Mouse (Mus musculus) neural tube, embryonic 13.5 days (tissue): ENCODE results near the gene D1Pas1. TPM values are rescaled to one million over a fixed set of nuclear protein-coding genes. Genes with fewer than 3 reads are reported as not detected.

Source experiments
- ATAC-seq: fragments of 200-750 bp; cut with Nextera tagmentation; 2 replicates; pipeline ENCODE4 v1.8.0; 2017; ENCODE audit warnings: low read depth, mild to moderate bottlenecking, moderate TSS enrichment, moderate library complexity
- H3K27ac ChIP-seq: fragments of 300-500 bp; sonication (generic); replicated peaks from 2 replicates; pipeline ENCODE4 v1.5.1; 2015; ENCODE audit warnings: moderate library complexity, mild to moderate bottlenecking, inconsistent platforms
- H3K27me3 ChIP-seq: fragments of 300-500 bp; sonication (generic); 2 replicates; pipeline ENCODE4 v1.6.1; 2015; ENCODE audit warnings: mild to moderate bottlenecking, inconsistent platforms
- H3K36me3 ChIP-seq: fragments of 300-500 bp; sonication (generic); 2 replicates; pipeline ENCODE4 v1.6.1; 2015; ENCODE audit warnings: mild to moderate bottlenecking, inconsistent platforms
- H3K4me1 ChIP-seq: fragments of 300-500 bp; sonication (generic); replicated peaks from 2 replicates; pipeline ENCODE4 v1.6.1; 2015; ENCODE audit warnings: inconsistent platforms
- H3K4me2 ChIP-seq: fragments of 300-500 bp; sonication (generic); 2 replicates; pipeline ENCODE4 v1.6.1; 2015; ENCODE audit warnings: inconsistent platforms, mild to moderate bottlenecking, moderate library complexity
- H3K4me3 ChIP-seq: fragments of 300-500 bp; sonication (generic); 2 replicates; pipeline ENCODE4 v1.5.1; 2015; ENCODE audit warnings: mild to moderate bottlenecking, inconsistent platforms
- H3K9ac ChIP-seq: fragments of 300-500 bp; sonication (generic); 2 replicates; pipeline ENCODE4 v1.6.1; 2015; ENCODE audit warnings: moderate library complexity, mild to moderate bottlenecking, inconsistent platforms
- H3K9me3 ChIP-seq: fragments of 300-500 bp; sonication (generic); 2 replicates; pipeline ENCODE4 v1.6.1; 2016; ENCODE audit warnings: inconsistent platforms
- WGBS: fragments of 180-500 bp; shearing (Covaris S2); methylation state at CpG from one replicate; pipeline ENCODE4 v1.1.7; 2015; 5-methylcytosine and 5-hydroxymethylcytosine counted together
- polyA plus RNA-seq: library from polyadenylated mRNA; unstranded; fragments of >200 nt; fragmentation: Nextera tagmentation; extraction: Ambion mirVana; gene quantifications from 2 replicates; pipeline ENCODE4 v1.2.1, GENCODE M21; 2015

Gene D1Pas1
- 0.20 TPM in 1 of 2 replicates, not detected in the other for polyA plus RNA-seq

GRCm38 (mm10) chr1:186967201-186967812 lies at the start of gene D1Pas1:
Gene D1Pas1, plus strand, starts transcription at chr1:186967416.
- WGBS = 81% methylated on average over 53 of the region's 53 CpGs
- ATAC-seq = no peak

GRCm38 (mm10) chr1:186922489-186923370 lies 44.5 kb upstream of the D1Pas1 start:
- Histone ChIP-seq H3K36me3 (no peaks in the 10 kb centered on the region), H3K9me3 (no peaks in the 10 kb centered on the region), H3K4me1 (peaks cover 25% of the 10 kb centered on the region), H3K4me2 (no peak overlapping the region), H3K9ac (no peak overlapping the region), H3K4me3 (no peak overlapping the region), H3K27ac (no peak overlapping the region), H3K27me3 (peaks cover 28% of the 10 kb centered on the region)
- no peak for ATAC-seq
- 12% methylated on average over 17 of the region's 17 CpGs for WGBS

More at GRCm38 (mm10) chr1:186967201-186967812, at the start of gene D1Pas1:
- Histone ChIP-seq H3K9ac (no peak within 1 kb of the TSS), H3K36me3 (no peaks in the 10 kb centered on the region), H3K27me3 (no peaks in the 10 kb centered on the region), H3K9me3 (peaks cover 27% of the 10 kb centered on the region), H3K4me2 (no peak within 1 kb of the TSS), H3K27ac (no peak within 1 kb of the TSS), H3K4me1 (no peaks in the 10 kb centered on the region), H3K4me3 (no peak within 1 kb of the TSS)

- Histone ChIP-seq H3K27ac (no peak overlapping the region), H3K4me1 (peaks cover 25% of the 10 kb centered on the region), H3K4me3 (no peak overlapping the region), H3K9me3 (no peaks in the 10 kb centered on the region), H3K27me3 (peaks cover 24% of the 10 kb centered on the region), H3K4me2 (no peak overlapping the region), H3K9ac (no peak overlapping the region), H3K36me3 (no peaks in the 10 kb centered on the region)
- ATAC-seq = no peak
- 49% methylated on average over 12 of the region's 12 CpGs for WGBS
Observed at GRCm38 (mm10) chr1:186924027-186924426, 43.2 kb upstream of the D1Pas1 start.

- H3K27me3 ChIP-seq = peaks cover 22% of the 10 kb centered on the region
- H3K4me2 ChIP-seq = no peak overlapping the region
- H3K4me1 ChIP-seq = peaks cover 25% of the 10 kb centered on the region
- H3K36me3 ChIP-seq = no peaks in the 10 kb centered on the region
- 38% methylated on average over 9 of the region's 9 CpGs for WGBS
- H3K9ac ChIP-seq = no peak overlapping the region
- no peak overlapping the region for H3K27ac ChIP-seq
- H3K9me3 ChIP-seq = no peaks in the 10 kb centered on the region
- ATAC-seq = no peak
- H3K4me3 ChIP-seq = no peak overlapping the region
Observed at GRCm38 (mm10) chr1:186925411-186925810, 41.8 kb upstream of the D1Pas1 start.

GRCm38 (mm10) chr1:186926316-186926949 lies 40.8 kb upstream of the D1Pas1 start:
- H3K9ac ChIP-seq = no peak overlapping the region
- WGBS = 47% methylated on average over 8 of the region's 8 CpGs
- no peak overlapping the region for H3K4me3 ChIP-seq
- no peak overlapping the region for H3K4me2 ChIP-seq
- H3K9me3 ChIP-seq = no peaks in the 10 kb centered on the region
- ATAC-seq = no peak
- peaks cover 25% of the 10 kb centered on the region for H3K4me1 ChIP-seq
- H3K27ac ChIP-seq = no peak overlapping the region
- H3K36me3 ChIP-seq = no peaks in the 10 kb centered on the region
- peaks cover 16% of the 10 kb centered on the region for H3K27me3 ChIP-seq

GRCm38 (mm10) chr1:186926950-186927316 lies 40.3 kb upstream of the D1Pas1 start:
- ATAC-seq = no peak
- Histone ChIP-seq H3K9me3 (no peaks in the 10 kb centered on the region), H3K27me3 (peaks cover 12% of the 10 kb centered on the region), H3K27ac (no peak overlapping the region), H3K4me2 (no peak overlapping the region), H3K9ac (no peak overlapping the region), H3K36me3 (no peaks in the 10 kb centered on the region), H3K4me3 (no peak overlapping the region), H3K4me1 (peaks cover 25% of the 10 kb centered on the region)
- 77% methylated on average over 6 of the region's 6 CpGs for WGBS

- no peaks in the 10 kb centered on the region for H3K36me3 ChIP-seq
- ATAC-seq = no peak
- 74% methylated on average over 4 of the region's 4 CpGs for WGBS
Observed at GRCm38 (mm10) chr1:186927494-186927893, 39.7 kb upstream of the D1Pas1 start.

GRCm38 (mm10) chr1:186930160-186930887 lies 36.9 kb upstream of the D1Pas1 start:
- no peaks in the 10 kb centered on the region for H3K9me3 ChIP-seq
- peaks cover 4% of the 10 kb centered on the region; the same call in 1 of the 2 replicates for H3K27me3 ChIP-seq
- 81% methylated on average over 13 of the region's 13 CpGs for WGBS

More at GRCm38 (mm10) chr1:186927494-186927893, 39.7 kb upstream of the D1Pas1 start:
- H3K27me3 ChIP-seq = peaks cover 11% of the 10 kb centered on the region
- H3K4me2 ChIP-seq = no peak overlapping the region
- no peaks in the 10 kb centered on the region for H3K9me3 ChIP-seq
- H3K4me3 ChIP-seq = no peak overlapping the region
- H3K4me1 ChIP-seq = peaks cover 24% of the 10 kb centered on the region
- no peak overlapping the region for H3K9ac ChIP-seq
- H3K27ac ChIP-seq = no peak overlapping the region

GRCm38 (mm10) chr1:186930888-186931233 lies 36.4 kb upstream of the D1Pas1 start:
- Histone ChIP-seq H3K9ac (no peak overlapping the region), H3K9me3 (no peaks in the 10 kb centered on the region), H3K36me3 (no peaks in the 10 kb centered on the region), H3K27ac (no peak overlapping the region), H3K4me3 (no peak overlapping the region), H3K4me1 (peaks cover 9% of the 10 kb centered on the region), H3K4me2 (no peak overlapping the region), H3K27me3 (no peaks in the 10 kb centered on the region)
- WGBS = 66% methylated on average over 6 of the region's 6 CpGs
- no peak for ATAC-seq

More at GRCm38 (mm10) chr1:186930160-186930887, 36.9 kb upstream of the D1Pas1 start:
- H3K4me3 ChIP-seq = no peak overlapping the region
- no peak overlapping the region for H3K27ac ChIP-seq
- H3K36me3 ChIP-seq = no peaks in the 10 kb centered on the region
- H3K4me1 ChIP-seq = peaks cover 14% of the 10 kb centered on the region
- ATAC-seq = no peak
- H3K4me2 ChIP-seq = no peak overlapping the region
- no peak overlapping the region for H3K9ac ChIP-seq

- WGBS = 88% methylated on average over 1 of the region's 1 CpGs
- H3K9me3 ChIP-seq = no peaks in the 10 kb centered on the region
- no peaks in the 10 kb centered on the region for H3K4me1 ChIP-seq
- H3K27me3 ChIP-seq = no peaks in the 10 kb centered on the region
- no peaks in the 10 kb centered on the region for H3K36me3 ChIP-seq
- no peak overlapping the region for H3K4me2 ChIP-seq
- no peak for ATAC-seq
- no peak overlapping the region for H3K27ac ChIP-seq
- H3K9ac ChIP-seq = no peak overlapping the region
- no peak overlapping the region for H3K4me3 ChIP-seq
Observed at GRCm38 (mm10) chr1:186934205-186934604, 33.0 kb upstream of the D1Pas1 start.

- Histone ChIP-seq H3K36me3 (no peaks in the 10 kb centered on the region), H3K27ac (no peak overlapping the region), H3K4me3 (no peak overlapping the region), H3K9ac (no peak overlapping the region), H3K4me1 (peaks cover 5% of the 10 kb centered on the region), H3K9me3 (peaks cover 4% of the 10 kb centered on the region; the same call in 1 of the 2 replicates), H3K4me2 (no peak overlapping the region), H3K27me3 (no peaks in the 10 kb centered on the region)
- no peak for ATAC-seq
- WGBS = 81% methylated on average over 4 of the region's 4 CpGs
Observed at GRCm38 (mm10) chr1:186952381-186952780, 14.8 kb upstream of the D1Pas1 start.
